Comparison of ENCODE assay signal across 9 mouse cellular contexts in genomic region chr2:166482720-166483616, GRCm38 (mm10).
DNase-seq lines count a peak whose midpoint lies in the region; ATAC-seq and TF ChIP-seq lines count a peak whose summit lies in the region.
"Had no signal": no experiment of that assay in that cellular context is flagged by ENCODE, and none has a peak within 500 bp of the region (broad histone marks: within the 10 kb centered on the region; RNA-seq: fewer than 3 reads in every experiment).

No protein-coding gene starts in this region.

- H3K9ac ChIP-seq in heart, postnatal 0 days (replicated peaks; ENCODE audit: low read depth, low read length): no peak overlapping the region
- no peak overlapping the region for H3K9ac ChIP-seq in midbrain, embryonic 14.5 days (replicated peaks; ENCODE audit: low read length)
- H3K9ac ChIP-seq: lung, embryonic 14.5 days had no signal

- WGBS in heart, postnatal 0 days: 29% methylated on average over 14 of the region's 14 CpGs
- WGBS in midbrain, embryonic 14.5 days: 46% methylated on average over 14 of the region's 14 CpGs

- DNase-seq in gastrocnemius, adult 18-20 months (ENCODE audit: low spot score): peak; percentile 43
- DNase-seq in gastrocnemius, postnatal 14 days: no peak
- DNase-seq in cerebellum, postnatal 14 days: peak; percentile 22 to 25
- DNase-seq in heart, postnatal 0 days (ENCODE audit: low spot score): peak; percentile 50
- DNase-seq in midbrain, embryonic 14.5 days: peak; percentile 50
- no peak for DNase-seq in thymus, postnatal 36 days
- DNase-seq in spleen, postnatal 36 days (ENCODE audit: low spot score in 2 of 2): no peak
- DNase-seq in ovary, postnatal 36 days (ENCODE audit: low spot score): no peak
- DNase-seq: lung, embryonic 14.5 days had no signal

- 0 out of 2 replicates have a peak, but pooled peaks have one; percentile 0 for TF ChIP-seq CTCF in heart, postnatal 0 days (IDR thresholded peaks at IDR 0.05; ENCODE audit: low read depth)

- peak; percentile 29; the same call in 1 of the 2 replicates for ATAC-seq in heart, postnatal 0 days (ENCODE audit: insufficient read depth, low read depth)
- no peak for ATAC-seq in midbrain, embryonic 14.5 days (ENCODE audit: low FRiP score, low TSS enrichment)

- H3K9me3 ChIP-seq in heart, postnatal 0 days (replicated peaks; ENCODE audit: control insufficient read depth, low read length): no peaks in the 10 kb centered on the region
- no peaks in the 10 kb centered on the region for H3K9me3 ChIP-seq in midbrain, embryonic 14.5 days (ENCODE audit: control insufficient read depth, low read length)

- TF ChIP-seq EP300 in heart, postnatal 0 days (IDR thresholded peaks at IDR 0.05; ENCODE audit: low read depth): no peak

- intact Hi-C loops in gastrocnemius, postnatal 14 days (cut with DNase I; ENCODE audit: low total_unique reads): no loop called here

- no peaks in the 10 kb centered on the region for H3K27me3 ChIP-seq in heart, postnatal 0 days (ENCODE audit: control insufficient read depth, insufficient read depth, low read length)
- no peaks in the 10 kb centered on the region for H3K27me3 ChIP-seq in midbrain, embryonic 14.5 days (ENCODE audit: control insufficient read depth, insufficient read depth, low read length)

- peak overlapping the region; percentile 33; the same call in 1 of the 2 replicates for H3K27ac ChIP-seq in heart, postnatal 0 days (ENCODE audit: low read depth)
- peak overlapping the region; percentile 26; the same call in 1 of the 2 replicates for H3K27ac ChIP-seq in midbrain, embryonic 14.5 days (replicated peaks; ENCODE audit: low read depth, low read length)

- H3K4me3 ChIP-seq in heart, postnatal 0 days (ENCODE audit: low read depth, low read length): no peak overlapping the region
- no peak overlapping the region for H3K4me3 ChIP-seq in midbrain, embryonic 14.5 days (replicated peaks; ENCODE audit: low read depth, low read length)

- peaks cover 13% of the 10 kb centered on the region; the same call in 1 of the 2 replicates for H3K4me1 ChIP-seq in heart, postnatal 0 days (ENCODE audit: control insufficient read depth, insufficient read depth)
- H3K4me1 ChIP-seq in midbrain, embryonic 14.5 days (ENCODE audit: control insufficient read depth, insufficient read depth, low read length): peaks cover 22% of the 10 kb centered on the region

- H3K4me2 ChIP-seq in heart, postnatal 0 days (ENCODE audit: low read depth, low read length): no peak overlapping the region
- no peak overlapping the region for H3K4me2 ChIP-seq in midbrain, embryonic 14.5 days (ENCODE audit: low read length)
- H3K4me2 ChIP-seq: lung, embryonic 14.5 days had no signal

- H3K36me3 ChIP-seq in heart, postnatal 0 days (replicated peaks; ENCODE audit: control insufficient read depth, insufficient read depth, low read length): no peaks in the 10 kb centered on the region
- no peaks in the 10 kb centered on the region for H3K36me3 ChIP-seq in midbrain, embryonic 14.5 days (ENCODE audit: control insufficient read depth, insufficient read depth, low read length)

Comparison
In these comparisons a context has a peak if more than half of its experiments do, and no peak if none do; other contexts are left out.
1. DNase-seq: peak in gastrocnemius, adult 18-20 months (single experiment), cerebellum, postnatal 14 days (2 of 2), heart, postnatal 0 days (single experiment) and midbrain, embryonic 14.5 days (single experiment); none in gastrocnemius, postnatal 14 days (single experiment), thymus, postnatal 36 days (0 of 2), spleen, postnatal 36 days (0 of 2) and ovary, postnatal 36 days (single experiment).